Mouse (Mus musculus): ENCODE results near the gene Dip2a. TPM values are rescaled to one million over a fixed set of nuclear protein-coding genes. Genes with fewer than 3 reads are reported as not detected.

Gene Dip2a
- polyA plus RNA-seq, 1 experiment from 2014 or later: 8.0 TPM

DNA sequence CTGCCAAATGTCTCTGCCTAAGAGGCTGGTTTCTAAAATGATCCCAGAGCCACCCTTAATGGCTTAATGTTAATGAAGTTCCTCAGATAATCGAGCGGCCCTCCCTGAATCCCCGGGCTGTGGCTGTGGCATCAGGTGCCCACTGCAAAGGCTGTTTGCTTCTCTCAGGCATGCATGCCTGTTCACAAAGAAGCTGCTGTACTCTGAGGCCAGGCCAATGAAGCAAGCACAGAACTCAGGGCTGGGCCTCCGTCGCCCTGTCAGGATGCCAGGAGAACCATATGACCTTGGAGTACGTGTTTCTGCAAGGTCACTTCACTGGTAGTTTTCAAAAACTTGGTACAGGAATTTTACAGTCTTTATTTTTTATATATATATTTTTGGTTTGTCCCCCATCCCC lies 89.5 kb downstream of the Dip2a start:
- H3K4me3 ChIP-seq: no peak overlapping the region
- no peak overlapping the region for H3K27ac ChIP-seq
- peak; percentile 65 for DNase-seq (ENCODE audit: low spot score)
- H3K27me3 ChIP-seq (ENCODE audit: insufficient read depth, poor library complexity, severe bottlenecking): peaks cover 7% of the 10 kb centered on the region; the same call in 1 of the 2 replicates
- WGBS: 73% methylated on average over 6 of the region's 6 CpGs
- no peaks in the 10 kb centered on the region; the same call in 1 of the 2 replicates for H3K36me3 ChIP-seq
- H3K4me1 ChIP-seq: peaks cover 28% of the 10 kb centered on the region
- no peaks in the 10 kb centered on the region for H3K9me3 ChIP-seq

DNA sequence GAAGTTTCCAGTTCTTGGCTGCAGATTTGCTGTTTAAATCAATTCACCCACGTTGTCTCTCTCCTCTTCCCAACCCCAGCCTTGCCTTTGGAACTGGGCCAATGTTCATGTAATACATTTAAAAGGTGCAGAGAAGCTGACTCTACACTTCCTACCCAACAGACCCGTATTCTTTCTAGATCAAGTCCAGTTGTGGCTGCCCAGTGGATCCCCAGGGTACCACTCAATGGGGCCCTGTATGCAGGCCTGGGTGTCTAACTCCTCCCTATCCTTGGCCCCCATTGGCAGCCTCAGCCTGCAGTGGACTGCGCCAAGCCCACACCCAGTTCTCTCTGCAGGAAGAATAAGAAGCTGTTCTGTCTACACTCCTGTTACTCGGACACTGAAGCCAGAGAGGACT lies 91.6 kb downstream of the Dip2a start, which contains the start of gene S100b:
Gene S100b, plus strand, starts transcription at position 318 of the 400 bp plus-strand sequence.
- peak; percentile 47 for DNase-seq (ENCODE audit: low spot score)
- WGBS: 67% methylated on average over 4 of the region's 4 CpGs
- Histone ChIP-seq H3K9me3 (no peaks in the 10 kb centered on the region), H3K4me3 (no peak within 1 kb of the TSS), H3K27ac (no peak within 1 kb of the TSS), H3K4me1 (peaks cover 16% of the 10 kb centered on the region), H3K36me3 (no peaks in the 10 kb centered on the region), H3K27me3 (ENCODE audit: insufficient read depth, poor library complexity, severe bottlenecking) (peaks cover 7% of the 10 kb centered on the region; the same call in 1 of the 2 replicates)

DNA sequence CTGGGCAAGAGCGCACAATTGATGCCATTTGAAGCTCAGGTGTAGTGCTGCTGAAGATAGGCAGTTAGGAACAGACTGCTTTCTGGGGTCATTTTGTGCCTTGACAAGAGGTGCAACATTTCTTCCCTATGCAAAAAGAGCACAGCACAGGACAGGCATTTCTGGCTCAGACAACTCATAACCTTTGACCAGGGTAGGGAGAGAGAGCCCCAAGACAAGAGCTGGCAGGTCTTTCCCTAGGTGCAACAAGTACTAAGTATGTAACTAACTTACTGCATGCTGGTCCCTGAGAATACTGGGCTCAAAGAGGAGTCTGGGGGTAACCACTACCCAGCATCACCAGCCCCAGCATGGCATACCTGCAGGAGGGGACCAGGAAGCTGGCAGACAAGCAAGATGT lies 92.0 kb downstream of the Dip2a start:
- DNase-seq (ENCODE audit: low spot score): no peak
- WGBS: 95% methylated on average over 1 of the region's 1 CpGs
- Histone ChIP-seq H3K9me3 (no peaks in the 10 kb centered on the region), H3K4me1 (peaks cover 14% of the 10 kb centered on the region), H3K36me3 (no peaks in the 10 kb centered on the region), H3K27ac (no peak overlapping the region), H3K27me3 (ENCODE audit: insufficient read depth, poor library complexity, severe bottlenecking) (peaks cover 7% of the 10 kb centered on the region; the same call in 1 of the 2 replicates), H3K4me3 (no peak overlapping the region)

DNA sequence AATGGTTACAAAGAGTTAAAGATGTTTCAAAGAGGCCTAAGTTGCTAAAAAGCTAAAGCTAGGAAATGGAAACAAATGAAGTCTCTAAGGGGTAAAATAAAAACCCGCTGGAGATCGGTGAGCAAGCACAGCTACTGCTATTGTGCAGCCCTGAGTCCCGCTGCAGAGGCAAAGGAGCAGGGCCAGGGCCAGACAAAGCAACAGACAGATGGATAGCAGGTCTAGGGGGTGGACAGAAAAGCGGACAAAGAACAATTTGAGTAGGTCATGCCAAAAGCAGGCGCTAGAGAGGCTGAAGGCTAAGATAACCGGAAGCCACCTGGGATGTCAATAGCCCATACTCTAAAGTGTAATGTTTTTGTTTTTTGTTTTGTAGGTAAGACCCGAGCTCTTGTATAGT lies 94.2 kb downstream of the Dip2a start:
- Histone ChIP-seq H3K36me3 (no peaks in the 10 kb centered on the region), H3K4me1 (peaks cover 8% of the 10 kb centered on the region), H3K27ac (no peak overlapping the region), H3K27me3 (ENCODE audit: insufficient read depth, poor library complexity, severe bottlenecking) (peaks cover 7% of the 10 kb centered on the region; the same call in 1 of the 2 replicates), H3K9me3 (no peaks in the 10 kb centered on the region), H3K4me3 (no peak overlapping the region)
- 74% methylated on average over 7 of the region's 7 CpGs for WGBS
- no peak for DNase-seq (ENCODE audit: low spot score)

DNA sequence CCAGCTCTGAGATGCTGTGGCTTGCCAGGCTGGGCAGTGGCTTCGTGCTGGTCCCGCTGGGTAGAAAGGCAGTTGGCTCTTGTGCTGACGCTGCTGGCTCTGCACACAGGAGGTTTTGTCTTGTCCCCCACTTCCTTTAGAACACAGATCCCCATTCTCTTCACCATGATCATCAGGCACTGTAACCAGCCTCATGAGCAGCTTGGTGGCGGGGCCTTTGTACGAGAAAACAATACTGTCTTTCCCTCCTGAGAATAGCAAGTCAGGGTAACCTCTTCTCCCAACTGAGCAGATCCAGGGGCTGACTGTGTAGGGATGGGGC lies 96.5 kb downstream of the Dip2a start:
- Histone ChIP-seq H3K27me3 (ENCODE audit: insufficient read depth, poor library complexity, severe bottlenecking) (peaks cover 6% of the 10 kb centered on the region; the same call in 1 of the 2 replicates), H3K4me3 (no peak overlapping the region), H3K27ac (no peak overlapping the region), H3K36me3 (no peaks in the 10 kb centered on the region), H3K9me3 (no peaks in the 10 kb centered on the region), H3K4me1 (peaks cover 5% of the 10 kb centered on the region)
- 81% methylated on average over 5 of the region's 5 CpGs for WGBS
- DNase-seq (ENCODE audit: low spot score): peak; percentile 68

DNA sequence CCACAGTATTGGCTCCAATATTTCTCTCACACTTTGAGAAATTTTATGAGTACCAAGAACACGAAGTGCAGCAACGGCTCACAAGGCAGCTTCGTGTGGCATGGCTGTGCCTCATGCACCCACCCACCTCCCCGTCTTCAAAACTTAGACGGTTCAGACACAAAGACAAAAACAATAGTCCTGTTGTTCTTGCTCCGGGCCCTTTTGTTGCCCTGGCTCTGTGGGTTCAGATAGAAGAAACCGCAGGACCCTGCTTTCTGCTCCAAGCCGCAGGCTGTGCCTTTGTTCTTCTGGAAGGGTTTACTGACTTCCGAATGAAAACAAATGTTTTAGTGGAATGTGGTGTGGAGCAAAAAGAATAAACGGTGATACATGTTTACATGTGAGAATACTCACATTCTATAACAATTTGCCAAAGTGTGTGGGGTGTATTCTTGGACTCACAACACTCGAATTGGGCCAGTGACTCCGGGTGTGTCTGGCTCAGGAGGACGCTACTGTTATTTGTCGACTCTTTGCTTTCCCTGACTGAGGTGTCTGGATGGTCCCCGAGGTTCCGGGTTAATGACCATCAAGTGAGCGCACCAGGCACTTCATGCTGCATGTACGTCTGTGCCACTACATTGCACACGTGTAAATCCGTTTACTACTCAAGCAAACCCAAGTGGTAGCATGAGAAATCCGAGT lies 97.0 kb downstream of the Dip2a start:
- H3K4me3 ChIP-seq: no peak overlapping the region
- H3K4me1 ChIP-seq: peaks cover 5% of the 10 kb centered on the region
- no peaks in the 10 kb centered on the region for H3K36me3 ChIP-seq
- no peak for DNase-seq (ENCODE audit: low spot score)
- no peak overlapping the region for H3K27ac ChIP-seq
- H3K9me3 ChIP-seq: no peaks in the 10 kb centered on the region
- 71% methylated on average over 21 of the region's 21 CpGs for WGBS
- H3K27me3 ChIP-seq (ENCODE audit: insufficient read depth, poor library complexity, severe bottlenecking): peaks cover under 1% of the 10 kb centered on the region; the same call in 1 of the 2 replicates

DNA sequence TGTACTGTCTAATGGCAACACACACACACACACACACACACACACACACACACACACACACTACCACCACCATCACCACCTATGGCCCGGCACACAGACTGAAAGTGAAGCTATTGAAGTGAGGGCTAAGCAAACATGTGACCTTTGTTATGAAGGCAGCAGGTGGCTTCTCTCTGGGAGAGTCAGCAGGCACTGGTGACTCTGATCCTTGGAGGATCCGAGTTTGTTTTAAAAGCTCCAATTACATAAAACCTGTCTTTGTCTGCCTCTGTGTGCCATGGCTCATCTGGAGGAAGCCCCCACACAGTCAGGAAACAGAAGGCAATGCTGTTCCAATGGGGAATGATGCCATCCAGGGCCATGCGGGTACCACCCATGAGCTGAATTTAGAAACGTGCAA lies 98.5 kb downstream of the Dip2a start:
- Histone ChIP-seq H3K9me3 (no peaks in the 10 kb centered on the region), H3K27me3 (ENCODE audit: insufficient read depth, poor library complexity, severe bottlenecking) (no peaks in the 10 kb centered on the region), H3K4me3 (no peak overlapping the region), H3K4me1 (peaks cover 5% of the 10 kb centered on the region), H3K36me3 (no peaks in the 10 kb centered on the region), H3K27ac (no peak overlapping the region)
- no peak for DNase-seq (ENCODE audit: low spot score)
- WGBS: 65% methylated on average over 4 of the region's 4 CpGs

DNA sequence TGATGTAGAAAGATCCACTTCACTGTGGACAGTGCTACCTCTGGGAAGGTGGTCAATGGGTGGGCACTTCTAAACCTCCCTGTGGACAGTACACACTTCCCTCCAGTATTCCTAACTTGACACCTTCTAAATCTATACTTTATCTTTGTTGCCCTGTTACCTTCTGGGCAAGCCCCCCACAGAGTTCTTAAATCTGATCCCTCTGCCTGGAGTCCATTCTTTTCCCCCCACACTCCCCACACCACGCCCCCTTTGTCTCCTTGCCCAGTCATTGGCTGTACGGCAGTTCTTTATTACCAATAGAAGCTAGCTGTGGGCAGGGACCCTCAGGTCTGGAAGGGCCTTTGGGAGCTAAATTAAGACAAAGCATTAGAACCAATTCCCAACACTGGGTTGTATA lies 100.0 kb downstream of the Dip2a start:
- 79% methylated on average over 2 of the region's 2 CpGs for WGBS
- no peak overlapping the region for H3K4me3 ChIP-seq
- DNase-seq (ENCODE audit: low spot score): no peak
- H3K4me1 ChIP-seq: peaks cover 13% of the 10 kb centered on the region
- H3K9me3 ChIP-seq: no peaks in the 10 kb centered on the region
- no peak overlapping the region for H3K27ac ChIP-seq
- H3K27me3 ChIP-seq (ENCODE audit: insufficient read depth, poor library complexity, severe bottlenecking): no peaks in the 10 kb centered on the region
- no peaks in the 10 kb centered on the region for H3K36me3 ChIP-seq

DNA sequence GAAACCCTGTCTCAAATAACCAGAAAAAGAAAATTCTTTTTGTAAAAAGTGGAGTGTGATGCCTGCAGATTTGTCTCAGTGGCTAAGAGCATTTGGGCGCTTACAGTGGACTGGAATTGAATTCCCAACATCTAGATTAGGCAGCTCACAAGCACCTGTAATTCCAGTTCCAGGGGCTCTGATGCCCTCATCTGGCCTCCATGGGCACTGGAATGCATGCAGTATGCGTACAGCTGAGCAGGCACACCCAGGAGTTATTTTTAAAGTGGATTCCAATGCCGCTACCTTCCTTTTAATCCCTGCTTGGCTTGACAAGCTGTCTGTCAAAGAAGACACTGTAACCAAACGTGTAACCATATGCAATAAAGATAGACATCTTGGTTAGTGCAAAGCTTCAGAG lies 105.7 kb downstream of the Dip2a start:
- no peak overlapping the region for H3K4me3 ChIP-seq
- H3K27ac ChIP-seq: no peak overlapping the region
- H3K36me3 ChIP-seq: peaks cover 9% of the 10 kb centered on the region; the same call in 1 of the 2 replicates
- H3K27me3 ChIP-seq (ENCODE audit: insufficient read depth, poor library complexity, severe bottlenecking): no peaks in the 10 kb centered on the region
- H3K4me1 ChIP-seq: peaks cover 33% of the 10 kb centered on the region
- DNase-seq (ENCODE audit: low spot score): no peak
- 46% methylated on average over 4 of the region's 4 CpGs for WGBS
- no peaks in the 10 kb centered on the region for H3K9me3 ChIP-seq

DNA sequence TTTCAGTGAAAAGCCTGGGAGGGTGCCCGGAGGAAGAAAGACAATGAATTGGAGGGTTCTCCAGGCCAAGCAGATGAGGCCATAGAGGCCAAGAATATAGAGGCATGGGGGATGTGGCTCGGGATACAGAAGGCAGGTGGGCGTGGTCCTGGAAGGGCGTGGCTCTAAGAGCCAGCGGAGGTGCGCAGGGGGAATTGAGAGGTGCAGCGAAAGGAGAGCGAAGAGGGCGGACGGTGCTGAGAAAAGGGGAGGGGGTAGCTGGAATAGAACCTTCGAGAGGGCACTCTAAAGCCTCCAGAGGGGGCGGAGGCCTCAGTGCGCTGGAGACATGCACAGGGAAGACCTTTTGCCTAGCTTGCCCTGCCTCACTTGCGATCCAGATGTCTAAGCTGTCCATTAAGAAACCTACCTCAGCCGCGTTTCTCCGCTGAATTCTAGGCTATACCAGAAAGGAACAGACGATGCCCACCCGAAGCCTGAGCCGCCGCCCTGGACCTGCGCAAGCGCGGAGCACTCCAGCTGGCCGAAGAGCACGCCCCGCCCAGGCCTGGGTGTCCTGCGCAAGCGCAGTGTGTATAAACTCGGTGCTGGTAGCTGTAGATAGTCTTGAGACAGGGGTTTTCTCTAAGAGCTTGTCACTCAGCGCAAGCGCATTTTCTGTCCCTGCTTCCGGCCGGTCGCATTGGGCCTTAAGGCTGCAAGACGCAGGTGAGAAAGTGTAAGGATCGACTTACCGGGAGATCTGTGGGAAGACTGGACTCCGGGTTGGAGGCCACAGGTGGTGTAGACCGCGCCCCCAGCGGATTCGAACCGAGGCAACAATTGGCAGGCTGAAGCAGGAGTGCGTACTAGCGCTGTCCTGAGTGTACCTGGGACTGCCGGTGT lies 107.5 kb downstream of the Dip2a start, which contains the start of gene Prmt2:
Gene Prmt2, minus strand, starts transcription at position 525 of the 885 bp plus-strand sequence.
- WGBS: under 1% methylated on average over 46 of the region's 47 CpGs
- H3K4me1 ChIP-seq: peaks cover 33% of the 10 kb centered on the region
- H3K4me3 ChIP-seq: peak within 1 kb of the TSS; percentile 80
- H3K27me3 ChIP-seq (ENCODE audit: insufficient read depth, poor library complexity, severe bottlenecking): no peaks in the 10 kb centered on the region
- H3K36me3 ChIP-seq: peaks cover 9% of the 10 kb centered on the region; the same call in 1 of the 2 replicates
- peak within 1 kb of the TSS; percentile 85 for H3K27ac ChIP-seq
- no peaks in the 10 kb centered on the region for H3K9me3 ChIP-seq
- peak; percentile 97 for DNase-seq (ENCODE audit: low spot score)

DNA sequence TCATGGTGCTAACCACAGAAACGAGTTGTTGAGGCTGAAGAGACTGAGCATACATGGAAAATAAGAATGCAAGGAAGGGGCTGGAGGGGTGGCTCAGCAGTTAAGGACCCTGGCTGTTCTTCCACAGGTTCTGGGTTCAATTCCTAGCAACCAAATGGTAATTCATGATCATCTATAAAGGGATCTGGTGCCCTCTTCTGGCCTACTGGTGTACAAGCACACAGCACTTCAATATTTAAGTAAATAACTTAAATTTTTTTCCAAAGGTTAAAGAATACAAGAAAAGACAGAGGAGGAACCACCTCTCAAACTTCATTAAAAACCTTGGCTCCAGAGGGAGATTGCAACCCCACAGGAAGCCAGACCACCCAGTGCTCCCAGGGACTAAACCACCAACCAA lies 115.5 kb downstream of the Dip2a start:
- no peak for DNase-seq (ENCODE audit: low spot score)
- no peak overlapping the region for H3K27ac ChIP-seq
- H3K36me3 ChIP-seq: peaks cover 15% of the 10 kb centered on the region
- H3K4me1 ChIP-seq: no peaks in the 10 kb centered on the region
- no peak overlapping the region for H3K4me3 ChIP-seq
- WGBS: 65% methylated on average over 1 of the region's 1 CpGs
- H3K27me3 ChIP-seq (ENCODE audit: insufficient read depth, poor library complexity, severe bottlenecking): no peaks in the 10 kb centered on the region
- no peaks in the 10 kb centered on the region for H3K9me3 ChIP-seq

DNA sequence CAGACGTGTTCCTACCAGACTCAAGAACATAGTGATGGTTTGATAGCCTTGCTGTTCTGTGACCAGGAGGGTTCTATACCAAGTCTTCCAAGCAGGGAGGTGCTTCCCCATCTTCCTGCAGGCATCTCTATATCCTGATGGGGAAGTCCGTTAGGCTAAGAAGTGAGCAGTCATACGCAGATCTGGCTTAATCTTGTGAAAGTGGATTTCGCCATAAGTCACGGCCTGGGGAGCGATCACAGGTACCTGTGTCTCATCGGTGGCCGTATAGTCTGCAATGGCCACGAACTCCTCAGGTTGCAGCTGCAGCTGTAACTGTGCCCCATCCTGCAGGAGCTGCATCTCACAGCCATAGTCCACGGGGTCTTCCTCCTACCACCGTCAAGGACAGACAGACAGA lies 119.1 kb downstream of the Dip2a start:
- H3K36me3 ChIP-seq: peaks cover 50% of the 10 kb centered on the region
- no peak for DNase-seq (ENCODE audit: low spot score)
- no peak overlapping the region for H3K27ac ChIP-seq
- no peaks in the 10 kb centered on the region for H3K9me3 ChIP-seq
- WGBS: 90% methylated on average over 11 of the region's 11 CpGs
- no peaks in the 10 kb centered on the region for H3K4me1 ChIP-seq
- H3K4me3 ChIP-seq: no peak overlapping the region
- no peaks in the 10 kb centered on the region for H3K27me3 ChIP-seq (ENCODE audit: insufficient read depth, poor library complexity, severe bottlenecking)

DNA sequence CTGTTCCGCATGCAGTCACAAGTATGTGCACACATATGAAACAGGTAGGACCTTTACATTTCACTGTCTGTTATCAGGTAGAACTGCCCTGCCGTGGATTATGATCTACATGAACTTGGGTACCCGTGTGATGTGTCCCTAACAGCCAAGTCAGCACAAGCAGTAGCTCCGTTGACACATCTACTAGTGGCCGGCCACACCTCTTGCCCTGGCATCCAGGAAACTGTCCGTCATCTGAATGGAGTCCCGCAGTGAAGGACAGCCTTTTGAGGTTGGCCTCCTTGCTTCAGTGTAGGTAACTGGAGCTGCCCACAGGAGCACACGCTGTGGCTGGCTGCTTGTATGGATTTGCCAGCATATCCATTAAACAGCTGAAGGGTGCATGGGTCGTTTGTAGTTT lies 126.9 kb downstream of the Dip2a start:
- WGBS: 82% methylated on average over 9 of the region's 9 CpGs
- no peaks in the 10 kb centered on the region for H3K27me3 ChIP-seq (ENCODE audit: insufficient read depth, poor library complexity, severe bottlenecking)
- H3K9me3 ChIP-seq: peaks cover 14% of the 10 kb centered on the region
- no peak overlapping the region for H3K27ac ChIP-seq
- no peak overlapping the region for H3K4me3 ChIP-seq
- no peak for DNase-seq (ENCODE audit: low spot score)
- peaks cover 96% of the 10 kb centered on the region for H3K36me3 ChIP-seq
- H3K4me1 ChIP-seq: no peaks in the 10 kb centered on the region
